Mouse (Mus musculus): ENCODE measurements around the gene Gmpr2. TPM values are rescaled to one million over a fixed set of nuclear protein-coding genes. Genes with fewer than 3 reads are reported as not detected.

Gene Gmpr2
- polyA plus RNA-seq, 1 experiment from 2014 or later = 59.3 TPM

DNA sequence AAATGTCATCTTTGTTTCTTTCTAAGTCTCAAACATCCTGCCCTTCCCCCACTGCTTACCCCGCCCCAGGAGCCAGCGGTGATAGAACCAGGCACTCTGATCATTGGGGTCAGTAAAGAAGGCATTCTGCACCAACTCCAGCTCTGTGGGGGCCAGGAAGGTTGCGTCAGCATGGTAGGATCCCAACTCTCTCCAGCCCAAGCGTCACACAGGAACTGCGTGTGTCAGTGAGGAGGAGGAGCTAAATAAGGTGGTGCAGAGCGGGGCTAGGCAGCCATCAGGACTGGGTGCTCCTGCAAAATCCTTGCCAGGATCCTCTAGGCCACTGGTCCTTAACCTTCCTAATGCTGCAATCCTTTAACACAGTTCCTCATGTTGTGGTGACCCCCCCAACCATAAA lies 48.0 kb downstream of the Gmpr2 start:
- H3K9ac ChIP-seq = no peak overlapping the region
- peaks cover 27% of the 10 kb centered on the region for H3K36me3 ChIP-seq (replicated peaks)
- no peak overlapping the region for H3K27ac ChIP-seq
- no peak overlapping the region for H3K4me3 ChIP-seq (replicated peaks)
- no peak for ATAC-seq (ENCODE audit: low FRiP score)
- no peaks in the 10 kb centered on the region for H3K9me3 ChIP-seq
- H3K4me2 ChIP-seq = no peak overlapping the region
- 0 out of 2 replicates have a peak, but pooled peaks cover 4% of the 10 kb centered on the region for H3K27me3 ChIP-seq
- 91% methylated on average over 6 of the region's 6 CpGs for WGBS
- H3K4me1 ChIP-seq = peaks cover 8% of the 10 kb centered on the region

DNA sequence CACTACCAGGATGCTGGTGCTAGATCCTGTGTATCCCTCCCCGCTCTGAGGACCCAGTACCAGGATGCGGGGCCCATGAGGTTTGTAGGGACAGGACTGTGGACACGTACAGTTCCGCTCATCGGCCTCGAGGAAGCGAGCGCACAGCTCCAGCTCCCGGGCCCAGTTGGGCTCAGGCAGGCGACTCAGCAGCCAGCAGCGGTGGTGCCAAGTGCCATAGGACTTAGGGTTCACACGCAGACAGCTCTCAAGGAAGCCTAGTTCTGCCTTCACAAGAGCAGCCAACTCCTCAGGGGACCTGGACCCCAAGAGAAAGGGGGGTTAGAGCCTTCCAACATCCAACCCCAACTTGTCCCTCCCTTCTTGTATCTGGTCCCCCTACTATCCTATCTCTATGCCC lies 48.9 kb downstream of the Gmpr2 start:
- Histone ChIP-seq H3K4me2 (no peak overlapping the region), H3K27me3 (no peaks in the 10 kb centered on the region), H3K9ac (no peak overlapping the region), H3K4me1 (peaks cover 8% of the 10 kb centered on the region), H3K4me3 (replicated peaks) (no peak overlapping the region), H3K36me3 (replicated peaks) (peaks cover 27% of the 10 kb centered on the region), H3K27ac (no peak overlapping the region), H3K9me3 (no peaks in the 10 kb centered on the region)
- no peak for ATAC-seq (ENCODE audit: low FRiP score)
- WGBS = 92% methylated on average over 12 of the region's 12 CpGs

DNA sequence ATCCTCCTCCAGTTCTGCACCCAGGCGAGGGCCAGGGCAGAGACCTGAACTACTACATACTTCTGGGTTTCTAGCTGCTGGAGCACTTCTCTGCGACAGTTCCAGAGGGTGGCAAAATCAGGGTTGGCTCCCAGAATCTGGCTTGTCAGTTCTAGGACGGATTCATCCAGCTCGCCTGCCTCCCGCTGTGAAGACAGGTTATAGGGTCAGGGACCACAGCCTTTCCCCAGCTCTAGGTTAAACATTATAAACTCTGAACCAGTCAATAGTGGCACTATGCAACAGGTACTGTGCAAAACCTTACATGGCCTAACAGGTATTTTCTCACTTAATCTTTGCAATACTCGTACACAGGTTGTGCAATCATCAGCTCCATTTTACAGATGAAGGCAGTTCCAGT lies 49.3 kb downstream of the Gmpr2 start:
- Histone ChIP-seq H3K27ac (no peak overlapping the region), H3K9me3 (no peaks in the 10 kb centered on the region), H3K9ac (peak overlapping the region; percentile 67), H3K27me3 (no peaks in the 10 kb centered on the region), H3K36me3 (replicated peaks) (peaks cover 26% of the 10 kb centered on the region), H3K4me1 (peaks cover 8% of the 10 kb centered on the region), H3K4me3 (replicated peaks) (peak overlapping the region; percentile 80), H3K4me2 (peak overlapping the region; percentile 65)
- no peak for ATAC-seq (ENCODE audit: low FRiP score)
- WGBS = 74% methylated on average over 6 of the region's 6 CpGs

DNA sequence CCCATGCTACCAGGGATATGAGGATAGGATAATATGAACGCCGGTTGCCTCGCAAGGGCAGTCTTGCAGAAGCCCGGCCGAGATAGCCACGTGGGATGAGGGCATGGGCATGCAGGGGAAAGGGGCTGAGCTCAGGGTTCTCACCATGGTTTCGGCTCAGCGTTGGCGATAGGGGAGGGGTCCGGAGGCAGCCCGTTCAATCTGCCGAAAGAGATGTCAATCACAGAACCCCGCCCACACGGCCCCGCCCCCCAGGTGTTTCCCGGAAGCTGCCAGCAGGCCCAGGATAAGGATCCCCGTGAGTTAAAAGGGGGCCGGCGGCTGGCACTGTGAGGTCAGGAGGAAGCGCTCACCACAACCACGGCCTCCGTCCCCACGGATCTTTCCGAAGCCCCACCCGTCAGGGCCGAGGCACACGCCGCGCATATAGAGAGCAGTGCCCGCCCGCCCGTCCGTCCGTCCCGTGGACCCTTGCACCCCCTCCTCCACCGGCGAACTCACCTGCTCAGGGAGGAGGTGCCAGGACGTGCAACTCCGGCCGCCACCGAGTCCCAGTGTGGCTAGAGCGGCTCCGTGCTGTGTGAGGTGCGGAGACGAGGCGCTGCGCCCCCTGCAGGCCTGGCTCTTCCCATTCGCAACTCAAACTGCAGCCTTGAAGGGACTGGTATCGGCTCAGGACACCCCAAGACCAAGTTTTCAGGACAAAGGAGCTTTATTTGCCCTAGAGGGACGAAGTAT lies 50.1 kb downstream of the Gmpr2 start, which contains the start of gene Rabggta:
Gene Rabggta, minus strand, starts transcription at position 564 of the 738 bp plus-strand sequence.
- H3K36me3 ChIP-seq (replicated peaks) = peaks cover 19% of the 10 kb centered on the region
- H3K27me3 ChIP-seq = no peaks in the 10 kb centered on the region
- H3K4me2 ChIP-seq = peak within 1 kb of the TSS; percentile 65
- H3K9me3 ChIP-seq = no peaks in the 10 kb centered on the region
- H3K4me1 ChIP-seq = peaks cover 8% of the 10 kb centered on the region
- peak within 1 kb of the TSS; percentile 67 for H3K9ac ChIP-seq
- under 1% methylated on average over 50 of the region's 50 CpGs for WGBS
- ATAC-seq (ENCODE audit: low FRiP score) = peak; percentile 96
- H3K27ac ChIP-seq = peak within 1 kb of the TSS; percentile 84
- peak within 1 kb of the TSS; percentile 80 for H3K4me3 ChIP-seq (replicated peaks)

DNA sequence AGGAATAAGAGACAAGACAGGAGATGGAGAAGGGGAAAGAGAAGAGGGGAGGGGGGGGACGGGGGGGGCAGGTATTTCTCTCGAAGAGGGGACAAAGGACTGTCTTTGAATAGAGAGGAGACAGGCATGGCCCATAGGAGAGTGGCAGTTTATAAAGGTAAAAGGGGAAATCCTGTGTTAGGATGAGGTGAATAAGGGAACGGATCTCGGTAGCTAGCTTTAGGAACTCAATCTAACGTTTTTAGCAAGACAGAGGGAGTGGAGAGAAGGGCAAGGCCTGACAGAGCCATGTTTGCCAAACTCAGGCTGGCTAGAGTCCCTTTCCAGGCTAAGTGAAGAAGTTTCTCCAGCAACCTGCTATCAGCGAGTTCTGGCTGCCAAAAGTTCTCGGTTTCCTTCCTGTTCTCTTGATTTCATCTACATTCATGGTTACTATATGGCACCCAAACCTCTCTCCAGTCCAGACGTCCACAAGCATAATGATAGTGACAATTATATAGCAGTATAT lies 50.8 kb downstream of the Gmpr2 start:
- Histone ChIP-seq H3K4me3 (replicated peaks) (peak overlapping the region; percentile 80), H3K4me2 (peak overlapping the region; percentile 65), H3K9ac (peak overlapping the region; percentile 67; the same call in 1 of the 2 replicates), H3K4me1 (peaks cover 8% of the 10 kb centered on the region), H3K9me3 (no peaks in the 10 kb centered on the region), H3K27ac (0 out of 2 replicates have a peak overlapping the region, but pooled peaks have one; percentile 84), H3K27me3 (no peaks in the 10 kb centered on the region), H3K36me3 (replicated peaks) (peaks cover 13% of the 10 kb centered on the region)
- no peak for ATAC-seq (ENCODE audit: low FRiP score)
- 48% methylated on average over 8 of the region's 8 CpGs for WGBS

- Histone ChIP-seq H3K27me3 (no peaks in the 10 kb centered on the region), H3K27ac (no peak overlapping the region), H3K4me2 (no peak overlapping the region), H3K4me3 (replicated peaks) (no peak overlapping the region), H3K4me1 (peaks cover 8% of the 10 kb centered on the region), H3K9me3 (no peaks in the 10 kb centered on the region), H3K36me3 (replicated peaks) (peaks cover 5% of the 10 kb centered on the region), H3K9ac (no peak overlapping the region)
- ATAC-seq (ENCODE audit: low FRiP score) = no peak
- 92% methylated on average over 7 of the region's 7 CpGs for WGBS
These were observed 51.7 kb downstream of the Gmpr2 start for GRCm38 (mm10) chr14:55723433-55723832.

GRCm38 (mm10) chr14:55724411-55724871 lies 52.7 kb downstream of the Gmpr2 start:
- H3K36me3 ChIP-seq (replicated peaks) = no peaks in the 10 kb centered on the region
- no peak overlapping the region for H3K4me3 ChIP-seq (replicated peaks)
- WGBS = 69% methylated on average over 8 of the region's 8 CpGs
- no peak overlapping the region for H3K9ac ChIP-seq
- H3K4me2 ChIP-seq = no peak overlapping the region
- no peak for ATAC-seq (ENCODE audit: low FRiP score)
- peaks cover 8% of the 10 kb centered on the region for H3K4me1 ChIP-seq
- H3K27ac ChIP-seq = no peak overlapping the region
- H3K27me3 ChIP-seq = no peaks in the 10 kb centered on the region
- no peaks in the 10 kb centered on the region for H3K9me3 ChIP-seq

- no peak for ATAC-seq (ENCODE audit: low FRiP score)
- Histone ChIP-seq H3K9ac (no peak overlapping the region), H3K9me3 (no peaks in the 10 kb centered on the region), H3K4me3 (replicated peaks) (no peak overlapping the region), H3K4me2 (no peak overlapping the region), H3K4me1 (peaks cover 3% of the 10 kb centered on the region), H3K27me3 (no peaks in the 10 kb centered on the region), H3K27ac (no peak overlapping the region), H3K36me3 (replicated peaks) (no peaks in the 10 kb centered on the region)
These were observed 54.5 kb downstream of the Gmpr2 start for GRCm38 (mm10) chr14:55726261-55726660.

DNA sequence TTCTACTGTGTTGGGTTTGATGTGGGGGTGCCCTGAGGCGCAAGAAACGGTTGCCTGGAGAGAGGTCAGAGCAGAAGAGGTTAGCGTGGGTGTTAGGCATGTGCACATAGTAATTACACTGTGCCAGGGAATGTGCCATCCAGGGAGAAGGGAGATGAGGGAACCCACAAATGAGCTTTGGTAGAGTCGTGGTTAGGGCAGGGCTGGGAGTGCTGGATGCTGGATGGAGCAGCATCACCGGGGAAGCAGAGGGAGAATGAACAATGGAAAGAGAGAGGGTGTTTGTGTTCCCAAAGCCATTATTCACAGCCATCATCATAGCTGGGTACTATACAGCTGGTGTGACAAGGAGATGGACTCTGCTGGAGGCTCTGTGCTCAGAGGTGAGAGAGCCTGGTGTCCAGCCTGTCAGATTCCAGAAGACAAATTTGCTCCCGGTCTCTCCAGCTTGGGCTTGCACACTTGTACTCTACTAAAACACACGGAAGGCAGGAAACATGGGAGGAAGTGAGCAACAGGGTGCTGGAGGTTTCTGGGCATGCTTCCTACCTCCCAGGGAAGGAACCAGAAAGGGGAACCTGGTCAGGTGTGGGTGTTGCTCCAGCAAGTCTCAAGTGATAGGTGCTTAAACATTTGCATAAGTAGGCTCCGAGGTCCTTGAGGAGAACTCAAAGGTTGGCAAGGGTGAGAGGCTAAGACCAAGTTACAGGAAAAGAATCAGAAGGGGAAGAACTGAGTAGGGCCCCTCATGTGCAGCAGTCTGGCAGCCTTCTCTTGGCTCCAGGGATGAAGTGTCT lies 56.3 kb downstream of the Gmpr2 start:
- WGBS = 75% methylated on average over 8 of the region's 8 CpGs
- no peak overlapping the region for H3K4me3 ChIP-seq (replicated peaks)
- H3K4me1 ChIP-seq = no peaks in the 10 kb centered on the region
- H3K9ac ChIP-seq = no peak overlapping the region
- no peak overlapping the region for H3K27ac ChIP-seq
- ATAC-seq (ENCODE audit: low FRiP score) = no peak
- H3K9me3 ChIP-seq = no peaks in the 10 kb centered on the region
- H3K27me3 ChIP-seq = no peaks in the 10 kb centered on the region
- H3K36me3 ChIP-seq (replicated peaks) = no peaks in the 10 kb centered on the region
- no peak overlapping the region for H3K4me2 ChIP-seq

Other genes starting within 250 kb of the Gmpr2 start
- 52.5 and 59.9 TPM in 2 replicates for gene Dhrs4, start 193.2 kb upstream of the Gmpr2 start, polyA plus RNA-seq (2016; fragmentation: Nextera tagmentation; extraction: Ambion mirVana)
- 17.8 and 18.6 TPM in 2 replicates for gene Carmil3, start 181.3 kb upstream of the Gmpr2 start, polyA plus RNA-seq (2016; fragmentation: Nextera tagmentation; extraction: Ambion mirVana)
- gene Cpne6, start 161.5 kb upstream of the Gmpr2 start, polyA plus RNA-seq (2016; fragmentation: Nextera tagmentation; extraction: Ambion mirVana) = 0.55 and 0.90 TPM in 2 replicates
- not detected in 2 replicates for gene Nrl, start 147.0 kb upstream of the Gmpr2 start, polyA plus RNA-seq (2016; fragmentation: Nextera tagmentation; extraction: Ambion mirVana)
- gene Pck2, start 131.7 kb upstream of the Gmpr2 start, polyA plus RNA-seq (2016; fragmentation: Nextera tagmentation; extraction: Ambion mirVana) = 19.0 and 19.8 TPM in 2 replicates
- 103 and 105 TPM in 2 replicates for gene Dcaf11, start 111.9 kb upstream of the Gmpr2 start, polyA plus RNA-seq (2016; fragmentation: Nextera tagmentation; extraction: Ambion mirVana)
- gene A730061H03Rik, start 111.5 kb upstream of the Gmpr2 start, polyA plus RNA-seq (2016; fragmentation: Nextera tagmentation; extraction: Ambion mirVana) = 0.64 TPM in 1 of 2 replicates, not detected in the other
- gene Fitm1, start 96.3 kb upstream of the Gmpr2 start, polyA plus RNA-seq (2016; fragmentation: Nextera tagmentation; extraction: Ambion mirVana) = 0.20 TPM in 1 of 2 replicates, not detected in the other
- 117 and 119 TPM in 2 replicates for gene Psme1, start 93.8 kb upstream of the Gmpr2 start, polyA plus RNA-seq (2016; fragmentation: Nextera tagmentation; extraction: Ambion mirVana)
- 3.7 and 6.0 TPM in 2 replicates for gene Emc9, start 86.6 kb upstream of the Gmpr2 start, polyA plus RNA-seq (2016; fragmentation: Nextera tagmentation; extraction: Ambion mirVana)
- 199 and 201 TPM in 2 replicates for gene Psme2, start 80.8 kb upstream of the Gmpr2 start, polyA plus RNA-seq (2016; fragmentation: Nextera tagmentation; extraction: Ambion mirVana)
- 18.2 and 20.8 TPM in 2 replicates for gene Rnf31, start 80.2 kb upstream of the Gmpr2 start, polyA plus RNA-seq (2016; fragmentation: Nextera tagmentation; extraction: Ambion mirVana)
- 9.8 and 10.3 TPM in 2 replicates for gene Irf9, start 68.4 kb upstream of the Gmpr2 start, polyA plus RNA-seq (2016; fragmentation: Nextera tagmentation; extraction: Ambion mirVana)
- 7.2 and 8.5 TPM in 2 replicates for gene Rec8, start 53.9 kb upstream of the Gmpr2 start, polyA plus RNA-seq (2016; fragmentation: Nextera tagmentation; extraction: Ambion mirVana)
- 68.5 and 68.6 TPM in 2 replicates for gene Ipo4, start 36.0 kb upstream of the Gmpr2 start, polyA plus RNA-seq (2016; fragmentation: Nextera tagmentation; extraction: Ambion mirVana)
- 4.0 and 5.6 TPM in 2 replicates for gene Gm49378, start 34.0 kb upstream of the Gmpr2 start, polyA plus RNA-seq (2016; fragmentation: Nextera tagmentation; extraction: Ambion mirVana)
- gene Tm9sf1, start 28.1 kb upstream of the Gmpr2 start, polyA plus RNA-seq (2016; fragmentation: Nextera tagmentation; extraction: Ambion mirVana) = 68.7 and 73.4 TPM in 2 replicates
- 0.65 and 0.68 TPM in 2 replicates for gene Tssk4, start 21.8 kb upstream of the Gmpr2 start, polyA plus RNA-seq (2016; fragmentation: Nextera tagmentation; extraction: Ambion mirVana)
- 60.5 and 64.5 TPM in 2 replicates for gene Mdp1, start 11.4 kb upstream of the Gmpr2 start, polyA plus RNA-seq (2016; fragmentation: Nextera tagmentation; extraction: Ambion mirVana)
- 577 and 583 TPM in 2 replicates for gene Nedd8, start 183 bp downstream of the Gmpr2 start, polyA plus RNA-seq (2016; fragmentation: Nextera tagmentation; extraction: Ambion mirVana)
- 61.6 and 68.2 TPM in 2 replicates for gene Tinf2, start 9.9 kb downstream of the Gmpr2 start, polyA plus RNA-seq (2016; fragmentation: Nextera tagmentation; extraction: Ambion mirVana)
- 0.55 and 0.58 TPM in 2 replicates for gene Tgm1, start 42.0 kb downstream of the Gmpr2 start, polyA plus RNA-seq (2016; fragmentation: Nextera tagmentation; extraction: Ambion mirVana)
- gene Rabggta, start 50.3 kb downstream of the Gmpr2 start, polyA plus RNA-seq (2016; fragmentation: Nextera tagmentation; extraction: Ambion mirVana) = 32.1 and 34.0 TPM in 2 replicates
- 68.8 and 74.1 TPM in 2 replicates for gene Dhrs1, start 73.7 kb downstream of the Gmpr2 start, polyA plus RNA-seq (2016; fragmentation: Nextera tagmentation; extraction: Ambion mirVana)
- gene Nop9, start 73.8 kb downstream of the Gmpr2 start, polyA plus RNA-seq (2016; fragmentation: Nextera tagmentation; extraction: Ambion mirVana) = 47.9 and 52.0 TPM in 2 replicates
- gene Cideb, start 86.5 kb downstream of the Gmpr2 start, polyA plus RNA-seq (2016; fragmentation: Nextera tagmentation; extraction: Ambion mirVana) = 0.40 TPM in 1 of 2 replicates, not detected in the other
- gene Ltb4r2, start 89.5 kb downstream of the Gmpr2 start, polyA plus RNA-seq (2016; fragmentation: Nextera tagmentation; extraction: Ambion mirVana) = 0.20 and 0.41 TPM in 2 replicates
- gene Ltb4r1, start 94.0 kb downstream of the Gmpr2 start, polyA plus RNA-seq (2016; fragmentation: Nextera tagmentation; extraction: Ambion mirVana) = 0.13 and 0.19 TPM in 2 replicates
- gene Adcy4, start 112.2 kb downstream of the Gmpr2 start, polyA plus RNA-seq (2016; fragmentation: Nextera tagmentation; extraction: Ambion mirVana) = 5.5 and 6.0 TPM in 2 replicates
- gene Ripk3, start 116.9 kb downstream of the Gmpr2 start, polyA plus RNA-seq (2016; fragmentation: Nextera tagmentation; extraction: Ambion mirVana) = 5.1 and 5.9 TPM in 2 replicates
- gene Nfatc4, start 151.2 kb downstream of the Gmpr2 start, polyA plus RNA-seq (2016; fragmentation: Nextera tagmentation; extraction: Ambion mirVana) = 25.4 and 35.6 TPM in 2 replicates
- 23.9 and 26.9 TPM in 2 replicates for gene Nynrin, start 182.1 kb downstream of the Gmpr2 start, polyA plus RNA-seq (2016; fragmentation: Nextera tagmentation; extraction: Ambion mirVana)
- 0.04 and 0.27 TPM in 2 replicates for gene Cbln3, start 212.5 kb downstream of the Gmpr2 start, polyA plus RNA-seq (2016; fragmentation: Nextera tagmentation; extraction: Ambion mirVana)
- 18.9 and 21.2 TPM in 2 replicates for gene Khnyn, start 213.0 kb downstream of the Gmpr2 start, polyA plus RNA-seq (2016; fragmentation: Nextera tagmentation; extraction: Ambion mirVana)
- 42.6 and 51.0 TPM in 2 replicates for gene Sdr39u1, start 228.4 kb downstream of the Gmpr2 start, polyA plus RNA-seq (2016; fragmentation: Nextera tagmentation; extraction: Ambion mirVana)